Mouse (Mus musculus): Measurements from ENCODE around the gene Gbx2.

Gbx2 gene

DNA sequence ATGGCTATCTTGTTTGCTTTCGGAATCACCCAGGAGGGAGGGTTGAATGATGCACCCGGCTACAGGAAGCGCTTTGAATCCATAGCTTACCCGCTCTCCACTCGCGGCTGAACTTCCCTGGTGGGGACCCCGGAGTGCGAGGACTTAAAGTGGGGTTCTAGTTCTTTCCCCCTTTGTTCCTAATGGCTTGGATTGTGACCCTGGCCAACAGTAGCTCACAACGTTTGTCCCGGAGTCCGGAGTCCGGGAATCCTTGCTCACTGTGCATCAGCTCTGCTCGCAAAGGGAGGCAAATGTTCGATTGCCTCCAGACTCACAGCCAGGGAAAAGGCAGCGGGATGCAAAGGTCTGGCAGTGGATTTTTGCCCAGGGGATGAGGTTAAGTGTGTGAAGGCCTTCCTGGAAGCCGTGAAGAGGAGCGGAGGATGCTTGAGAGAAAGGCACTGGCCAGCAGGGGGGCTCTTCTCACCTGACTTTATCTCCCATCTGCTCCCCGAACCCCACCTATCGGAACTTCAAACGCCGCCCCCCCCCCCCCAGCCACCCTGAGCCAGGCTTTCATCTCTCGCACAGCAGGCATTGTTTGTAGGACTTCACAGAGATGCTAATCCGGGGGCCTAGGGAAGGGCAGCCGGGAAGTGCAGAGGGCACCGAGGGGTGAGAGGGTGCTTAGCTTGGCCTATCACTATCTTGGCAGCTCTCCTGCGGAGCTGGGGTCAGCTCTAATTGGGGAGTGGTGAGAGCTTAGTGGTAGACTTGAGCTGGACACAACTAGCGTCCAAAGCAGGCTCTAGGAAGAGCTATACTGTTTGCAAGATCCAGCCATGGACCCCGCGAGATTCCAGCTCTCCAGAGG is 4.7 kb upstream of the Gbx2 start:
- DNase-seq (ENCODE audit: low spot score in 2 of 2) = no peak

DNA sequence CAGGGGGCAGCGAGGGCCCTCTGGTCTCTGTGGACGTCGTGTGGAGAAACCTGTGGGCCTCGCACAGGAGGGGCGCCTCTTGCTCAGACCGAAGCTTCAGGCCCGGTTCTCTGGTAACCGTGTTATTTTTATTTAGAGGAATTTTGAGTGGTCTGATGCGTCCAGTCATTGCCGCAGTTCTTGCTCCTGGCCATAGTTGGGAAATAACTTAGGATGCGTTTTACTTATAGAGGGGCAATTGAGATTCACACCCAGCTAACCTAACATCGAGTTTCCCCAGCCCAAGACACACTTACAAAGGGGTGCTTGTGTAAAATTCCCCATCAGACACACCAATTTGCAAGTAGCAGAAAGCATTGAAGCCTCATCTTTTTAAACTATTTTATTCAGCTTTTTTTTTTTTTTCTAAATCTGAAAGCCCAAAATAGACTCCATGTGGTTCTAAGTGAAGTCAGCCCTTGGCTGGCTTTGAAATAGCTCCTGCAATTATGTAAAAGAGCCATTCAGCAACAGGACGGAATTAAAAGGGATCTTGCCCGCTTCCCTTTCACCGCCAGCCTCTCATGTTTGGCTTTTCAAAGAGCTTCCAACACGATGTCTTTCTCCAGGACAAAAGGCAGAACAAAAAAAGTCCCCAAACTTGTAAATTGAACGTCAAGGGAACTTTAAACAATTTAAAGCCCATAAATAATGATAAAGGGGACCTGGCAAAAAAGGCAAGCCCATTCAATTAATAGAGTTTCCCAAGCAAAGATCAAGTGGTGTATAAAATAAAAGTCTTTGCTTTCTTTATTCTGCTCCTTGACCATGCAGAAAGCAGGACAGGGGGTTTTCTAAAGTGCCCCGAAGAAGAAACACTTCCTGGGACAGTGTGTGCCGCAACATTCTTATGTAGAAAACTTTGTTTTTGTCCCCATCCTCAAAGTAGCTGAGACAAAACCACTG is 3.6 kb upstream of the Gbx2 start:
- no peak for DNase-seq (ENCODE audit: low spot score in 2 of 2)

GRCm38 (mm10) chr1:89933786-89934185 is 2.8 kb upstream of the Gbx2 start:
- no peak for DNase-seq (ENCODE audit: low spot score in 2 of 2)

- DNase-seq (ENCODE audit: low spot score in 2 of 2) = no peak
These were observed 2.0 kb upstream of the Gbx2 start for GRCm38 (mm10) chr1:89933028-89933427.

GRCm38 (mm10) chr1:89932616-89933015 is 1.6 kb upstream of the Gbx2 start:
- DNase-seq (ENCODE audit: low spot score in 2 of 2) = no peak

- no peak for DNase-seq (ENCODE audit: low spot score in 2 of 2)
These were observed 1.0 kb upstream of the Gbx2 start for GRCm38 (mm10) chr1:89932021-89932423.

GRCm38 (mm10) chr1:89930551-89930950 is 428 bp downstream of the Gbx2 start:
- DNase-seq (ENCODE audit: low spot score in 2 of 2) = no peak

GRCm38 (mm10) chr1:89929721-89930505 is 1.1 kb downstream of the Gbx2 start:
- no peak for DNase-seq (ENCODE audit: low spot score in 2 of 2)

GRCm38 (mm10) chr1:89929181-89929580 is 1.8 kb downstream of the Gbx2 start:
- DNase-seq (ENCODE audit: low spot score in 2 of 2) = no peak

DNA sequence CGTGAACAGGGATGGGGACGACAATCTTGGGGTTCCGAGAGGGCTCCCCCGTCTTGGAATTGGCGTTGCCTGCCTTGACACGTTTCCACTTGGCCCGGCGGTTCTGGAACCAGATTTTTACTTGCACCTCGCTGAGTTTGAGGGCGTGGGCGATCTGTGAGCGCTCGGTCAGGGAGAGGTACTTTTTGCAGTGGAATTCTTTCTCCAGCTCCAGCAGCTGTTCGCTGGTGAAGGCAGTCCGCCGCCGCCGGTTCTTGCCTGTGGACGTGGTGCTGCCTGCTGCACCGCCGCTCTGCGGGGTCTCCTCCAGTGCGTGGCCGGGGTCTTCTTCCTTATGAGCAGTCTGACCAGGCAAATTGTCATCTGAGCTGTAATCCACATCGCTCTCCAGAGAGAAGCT is 2.3 kb downstream of the Gbx2 start:
- no peak for DNase-seq (ENCODE audit: low spot score in 2 of 2)

DNA sequence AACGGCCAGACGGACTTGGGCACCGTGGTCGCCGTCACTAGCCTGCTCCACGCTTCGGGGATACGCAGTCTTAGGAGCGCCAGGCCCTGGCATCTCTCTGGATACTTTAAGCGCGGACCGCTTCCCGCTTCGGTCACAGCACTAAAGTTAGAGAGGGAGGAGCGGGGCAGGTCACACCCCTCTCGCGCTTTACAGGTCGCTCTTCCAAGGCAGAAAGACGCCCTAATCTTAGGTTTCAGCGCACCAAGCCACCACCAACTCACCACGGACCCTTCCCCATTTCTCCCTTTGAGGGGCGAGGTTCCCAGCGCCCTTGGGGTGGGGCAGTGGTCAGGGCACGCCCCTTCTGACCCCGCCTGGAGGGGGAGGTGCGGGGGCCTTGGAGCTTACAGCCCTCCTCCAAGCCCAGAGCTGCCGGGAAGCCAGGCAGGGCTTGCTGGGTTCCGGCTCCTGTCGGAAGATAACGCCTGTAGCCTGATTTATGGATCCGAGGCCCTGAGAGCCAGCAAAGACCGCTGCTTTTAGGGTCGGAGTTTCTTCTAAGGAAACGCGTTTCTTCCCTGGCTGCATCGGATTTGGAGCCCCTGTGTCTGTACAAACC is 3.8 kb downstream of the Gbx2 start:
- no peak for DNase-seq (ENCODE audit: low spot score in 2 of 2)

- DNase-seq (ENCODE audit: low spot score in 2 of 2) = no peak
These were observed 4.4 kb downstream of the Gbx2 start for GRCm38 (mm10) chr1:89926583-89927060.

- DNase-seq (ENCODE audit: low spot score in 2 of 2) = no peak
These were observed 5.3 kb downstream of the Gbx2 start for GRCm38 (mm10) chr1:89925501-89926190.

DNA sequence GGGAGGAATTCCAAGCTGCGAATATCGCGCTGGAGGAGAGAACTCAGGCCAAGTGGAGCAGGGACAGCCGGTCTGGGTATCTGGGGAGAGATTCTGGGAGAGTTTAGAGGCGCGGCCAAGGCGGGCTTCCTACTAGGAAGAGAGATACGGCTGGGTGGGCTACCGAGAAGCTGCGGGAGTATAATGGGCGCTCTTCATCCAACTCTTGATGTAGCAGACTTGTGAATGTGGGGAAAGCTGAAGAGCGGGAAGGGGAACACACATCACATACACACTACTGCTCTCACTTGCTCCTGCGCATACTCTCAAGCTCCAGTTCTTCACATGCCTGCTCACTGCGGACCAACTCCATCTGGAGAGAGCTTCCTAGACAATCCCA is 7.3 kb downstream of the Gbx2 start:
- DNase-seq (ENCODE audit: low spot score in 2 of 2) = no peak

GRCm38 (mm10) chr1:89922883-89923641 is 7.9 kb downstream of the Gbx2 start:
- no peak for DNase-seq (ENCODE audit: low spot score in 2 of 2)

DNA sequence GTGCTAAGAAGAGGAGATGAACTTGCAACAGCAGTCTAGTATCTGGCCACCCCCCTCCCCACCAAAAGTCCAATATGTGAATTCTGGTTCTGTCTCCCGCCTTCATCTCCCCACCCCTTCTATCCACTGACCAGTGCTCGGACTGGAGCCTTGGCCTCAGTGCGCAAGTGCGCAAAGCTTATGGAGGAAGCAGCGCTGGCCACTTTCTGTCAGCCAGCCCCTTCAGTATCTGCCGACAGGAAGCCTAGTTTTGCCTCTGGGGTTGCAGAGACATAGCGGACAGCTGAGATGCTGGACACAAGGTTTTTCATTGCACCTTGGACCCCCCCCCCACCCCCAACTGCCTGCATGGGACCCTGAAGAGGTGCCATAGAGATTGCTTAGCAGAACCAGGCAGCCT is 8.7 kb downstream of the Gbx2 start:
- DNase-seq (ENCODE audit: low spot score in 2 of 2) = no peak

- no peak for DNase-seq (ENCODE audit: low spot score in 2 of 2)
These were observed 9.2 kb downstream of the Gbx2 start for GRCm38 (mm10) chr1:89921806-89922205.

DNA sequence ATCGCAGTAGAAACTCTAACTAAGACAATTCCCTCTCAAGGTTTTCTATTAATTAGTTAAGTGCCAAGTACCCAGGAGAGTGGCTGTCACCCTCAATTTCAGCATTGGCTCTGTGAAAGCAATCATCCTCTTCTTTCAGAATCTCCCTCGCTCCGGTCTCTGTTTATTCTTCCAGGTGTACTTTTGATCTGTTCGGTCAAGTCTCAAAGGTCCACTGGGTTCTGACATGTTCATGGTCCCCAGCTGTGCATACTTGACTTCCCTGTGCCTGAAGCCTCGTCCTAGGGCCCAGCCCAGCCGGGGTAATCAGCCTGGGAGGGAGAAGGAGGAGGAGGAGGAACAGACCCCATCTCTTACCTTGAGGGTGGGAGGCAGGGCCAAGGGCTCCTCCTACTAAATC is 11.8 kb downstream of the Gbx2 start:
- DNase-seq (ENCODE audit: low spot score in 2 of 2) = no peak

DNA sequence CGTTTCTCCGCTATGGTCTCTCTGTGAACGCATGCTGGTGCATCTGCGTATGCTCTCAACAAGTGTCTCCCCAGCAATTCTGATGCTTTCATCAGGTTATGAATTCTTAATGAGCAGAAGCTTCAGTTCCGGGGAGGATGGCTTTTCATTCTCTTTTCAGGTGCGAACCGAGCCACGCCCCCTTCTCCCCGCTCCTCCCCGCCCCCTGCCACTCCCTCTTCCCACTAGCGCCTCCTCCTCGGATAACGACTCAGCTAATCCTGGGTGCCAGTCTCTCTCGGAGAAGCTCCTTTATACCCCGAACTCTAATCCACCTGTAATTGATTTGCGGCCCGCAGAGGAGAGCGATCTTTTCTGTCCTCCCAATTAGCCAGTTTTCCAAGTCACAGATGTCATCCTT is 12.9 kb downstream of the Gbx2 start:
- DNase-seq (ENCODE audit: low spot score in 2 of 2) = no peak

- no peak for DNase-seq (ENCODE audit: low spot score in 2 of 2)
These were observed 17.4 kb downstream of the Gbx2 start for GRCm38 (mm10) chr1:89913611-89914010.
